Mouse (Mus musculus): ENCODE data around the gene Dnajc13. TPM values are rescaled to one million over a fixed set of nuclear protein-coding genes. Genes with fewer than 3 reads are reported as not detected.

Gene Dnajc13
- polyA plus RNA-seq, 1 experiment from 2014 or later: 23.0 TPM

- Histone ChIP-seq H3K9ac (no peak overlapping the region), H3K27me3 (no peaks in the 10 kb centered on the region), H3K4me3 (replicated peaks) (no peak overlapping the region), H3K4me2 (no peak overlapping the region), H3K9me3 (replicated peaks) (no peaks in the 10 kb centered on the region), H3K27ac (no peak overlapping the region), H3K36me3 (no peaks in the 10 kb centered on the region), H3K4me1 (peaks cover 16% of the 10 kb centered on the region; the same call in 1 of the 2 replicates)
- no peak for ATAC-seq (replicated peaks; ENCODE audit: low FRiP score)
- WGBS: 87% methylated on average over 3 of the region's 3 CpGs
These were observed 10.1 kb downstream of the Dnajc13 start for GRCm38 (mm10) chr9:104252637-104253036.

GRCm38 (mm10) chr9:104251687-104252086 lies 11.0 kb downstream of the Dnajc13 start:
- no peak for ATAC-seq (replicated peaks; ENCODE audit: low FRiP score)
- 83% methylated on average over 4 of the region's 4 CpGs for WGBS
- H3K4me2 ChIP-seq: no peak overlapping the region
- no peaks in the 10 kb centered on the region for H3K9me3 ChIP-seq (replicated peaks)
- peaks cover 16% of the 10 kb centered on the region; the same call in 1 of the 2 replicates for H3K4me1 ChIP-seq
- H3K36me3 ChIP-seq: no peaks in the 10 kb centered on the region
- no peaks in the 10 kb centered on the region for H3K27me3 ChIP-seq
- H3K27ac ChIP-seq: no peak overlapping the region
- H3K4me3 ChIP-seq (replicated peaks): no peak overlapping the region
- no peak overlapping the region for H3K9ac ChIP-seq

- no peaks in the 10 kb centered on the region for H3K9me3 ChIP-seq (replicated peaks)
- no peak for ATAC-seq (replicated peaks; ENCODE audit: low FRiP score)
These were observed 11.6 kb downstream of the Dnajc13 start for GRCm38 (mm10) chr9:104251111-104251510.

GRCm38 (mm10) chr9:104247307-104247987 lies 15.3 kb downstream of the Dnajc13 start:
- H3K27ac ChIP-seq: no peak overlapping the region
- H3K9ac ChIP-seq: no peak overlapping the region

More at GRCm38 (mm10) chr9:104251111-104251510, 11.6 kb downstream of the Dnajc13 start:
- no peak overlapping the region for H3K9ac ChIP-seq
- peaks cover 2% of the 10 kb centered on the region; the same call in 1 of the 2 replicates for H3K36me3 ChIP-seq
- no peak overlapping the region for H3K27ac ChIP-seq
- no peak overlapping the region for H3K4me2 ChIP-seq
- 47% methylated on average over 8 of the region's 8 CpGs for WGBS
- H3K27me3 ChIP-seq: no peaks in the 10 kb centered on the region
- no peak overlapping the region for H3K4me3 ChIP-seq (replicated peaks)
- H3K4me1 ChIP-seq: peaks cover 16% of the 10 kb centered on the region; the same call in 1 of the 2 replicates

GRCm38 (mm10) chr9:104243799-104244466 lies 18.8 kb downstream of the Dnajc13 start:
- no peak for ATAC-seq (replicated peaks; ENCODE audit: low FRiP score)
- no peak overlapping the region for H3K4me3 ChIP-seq (replicated peaks)
- H3K36me3 ChIP-seq: peaks cover 38% of the 10 kb centered on the region
- no peaks in the 10 kb centered on the region for H3K27me3 ChIP-seq
- peaks cover 11% of the 10 kb centered on the region; the same call in 1 of the 2 replicates for H3K4me1 ChIP-seq
- no peaks in the 10 kb centered on the region for H3K9me3 ChIP-seq (replicated peaks)
- 89% methylated on average over 9 of the region's 9 CpGs for WGBS
- H3K4me2 ChIP-seq: no peak overlapping the region
- H3K9ac ChIP-seq: no peak overlapping the region
- no peak overlapping the region for H3K27ac ChIP-seq

More at GRCm38 (mm10) chr9:104247307-104247987, 15.3 kb downstream of the Dnajc13 start:
- Histone ChIP-seq H3K27me3 (no peaks in the 10 kb centered on the region), H3K4me3 (replicated peaks) (no peak overlapping the region), H3K4me1 (peaks cover 11% of the 10 kb centered on the region; the same call in 1 of the 2 replicates), H3K36me3 (peaks cover 27% of the 10 kb centered on the region), H3K4me2 (no peak overlapping the region), H3K9me3 (replicated peaks) (no peaks in the 10 kb centered on the region)
- 48% methylated on average over 6 of the region's 6 CpGs for WGBS
- no peak for ATAC-seq (replicated peaks; ENCODE audit: low FRiP score)

GRCm38 (mm10) chr9:104240146-104240545 lies 22.6 kb downstream of the Dnajc13 start:
- Histone ChIP-seq H3K27ac (no peak overlapping the region), H3K9me3 (replicated peaks) (no peaks in the 10 kb centered on the region)
- WGBS: 80% methylated on average over 7 of the region's 7 CpGs

GRCm38 (mm10) chr9:104239076-104239475 lies 23.7 kb downstream of the Dnajc13 start:
- Histone ChIP-seq H3K4me2 (no peak overlapping the region), H3K4me1 (no peaks in the 10 kb centered on the region)
- no peak for ATAC-seq (replicated peaks; ENCODE audit: low FRiP score)

More at GRCm38 (mm10) chr9:104240146-104240545, 22.6 kb downstream of the Dnajc13 start:
- Histone ChIP-seq H3K27me3 (no peaks in the 10 kb centered on the region), H3K4me2 (no peak overlapping the region), H3K9ac (no peak overlapping the region), H3K36me3 (peaks cover 62% of the 10 kb centered on the region), H3K4me3 (replicated peaks) (no peak overlapping the region), H3K4me1 (no peaks in the 10 kb centered on the region)
- ATAC-seq (replicated peaks; ENCODE audit: low FRiP score): no peak

GRCm38 (mm10) chr9:104236256-104236930 lies 26.3 kb downstream of the Dnajc13 start:
- H3K27ac ChIP-seq: no peak overlapping the region
- H3K9ac ChIP-seq: no peak overlapping the region
- no peak overlapping the region for H3K4me3 ChIP-seq (replicated peaks)
- no peaks in the 10 kb centered on the region for H3K9me3 ChIP-seq (replicated peaks)
- no peak overlapping the region for H3K4me2 ChIP-seq
- ATAC-seq (replicated peaks; ENCODE audit: low FRiP score): no peak
- no peaks in the 10 kb centered on the region for H3K4me1 ChIP-seq
- 94% methylated on average over 11 of the region's 11 CpGs for WGBS
- H3K36me3 ChIP-seq: peaks cover 70% of the 10 kb centered on the region
- H3K27me3 ChIP-seq: no peaks in the 10 kb centered on the region

More at GRCm38 (mm10) chr9:104239076-104239475, 23.7 kb downstream of the Dnajc13 start:
- no peaks in the 10 kb centered on the region for H3K9me3 ChIP-seq (replicated peaks)
- H3K27ac ChIP-seq: no peak overlapping the region
- WGBS: 94% methylated on average over 8 of the region's 8 CpGs
- peaks cover 68% of the 10 kb centered on the region for H3K36me3 ChIP-seq
- H3K4me3 ChIP-seq (replicated peaks): no peak overlapping the region
- no peaks in the 10 kb centered on the region for H3K27me3 ChIP-seq
- no peak overlapping the region for H3K9ac ChIP-seq

- Histone ChIP-seq H3K36me3 (peaks cover 75% of the 10 kb centered on the region), H3K9me3 (replicated peaks) (no peaks in the 10 kb centered on the region), H3K4me1 (no peaks in the 10 kb centered on the region), H3K27me3 (no peaks in the 10 kb centered on the region), H3K27ac (no peak overlapping the region), H3K4me2 (no peak overlapping the region), H3K9ac (no peak overlapping the region), H3K4me3 (replicated peaks) (no peak overlapping the region)
- 69% methylated on average over 5 of the region's 5 CpGs for WGBS
- ATAC-seq (replicated peaks; ENCODE audit: low FRiP score): no peak
These were observed 27.0 kb downstream of the Dnajc13 start for GRCm38 (mm10) chr9:104235751-104236150.

GRCm38 (mm10) chr9:104233815-104234214 lies 28.9 kb downstream of the Dnajc13 start:
- Histone ChIP-seq H3K4me3 (replicated peaks) (no peak overlapping the region), H3K9me3 (replicated peaks) (no peaks in the 10 kb centered on the region), H3K4me2 (no peak overlapping the region), H3K4me1 (no peaks in the 10 kb centered on the region), H3K27me3 (no peaks in the 10 kb centered on the region), H3K9ac (no peak overlapping the region), H3K36me3 (peaks cover 87% of the 10 kb centered on the region), H3K27ac (no peak overlapping the region)
- WGBS: 85% methylated on average over 1 of the region's 1 CpGs
- ATAC-seq (replicated peaks; ENCODE audit: low FRiP score): no peak

GRCm38 (mm10) chr9:104233060-104233459 lies 29.7 kb downstream of the Dnajc13 start:
- no peaks in the 10 kb centered on the region for H3K4me1 ChIP-seq
- H3K4me2 ChIP-seq: no peak overlapping the region
- no peak overlapping the region for H3K27ac ChIP-seq
- no peaks in the 10 kb centered on the region for H3K27me3 ChIP-seq
- H3K9me3 ChIP-seq (replicated peaks): no peaks in the 10 kb centered on the region
- H3K36me3 ChIP-seq: peaks cover 90% of the 10 kb centered on the region
- H3K9ac ChIP-seq: no peak overlapping the region
- no peak for ATAC-seq (replicated peaks; ENCODE audit: low FRiP score)
- 94% methylated on average over 5 of the region's 5 CpGs for WGBS
- H3K4me3 ChIP-seq (replicated peaks): no peak overlapping the region

- H3K27ac ChIP-seq: no peak overlapping the region
- no peaks in the 10 kb centered on the region for H3K27me3 ChIP-seq
- no peak for ATAC-seq (replicated peaks; ENCODE audit: low FRiP score)
- H3K4me2 ChIP-seq: no peak overlapping the region
- WGBS: 77% methylated on average over 3 of the region's 3 CpGs
- H3K9me3 ChIP-seq (replicated peaks): no peaks in the 10 kb centered on the region
- H3K4me1 ChIP-seq: no peaks in the 10 kb centered on the region
- H3K4me3 ChIP-seq (replicated peaks): no peak overlapping the region
- peaks cover 84% of the 10 kb centered on the region for H3K36me3 ChIP-seq
- H3K9ac ChIP-seq: no peak overlapping the region
These were observed 30.7 kb downstream of the Dnajc13 start for GRCm38 (mm10) chr9:104232004-104232403.
